Mouse (Mus musculus): Measurements from ENCODE around the gene Cacng7.
"Not testable (repeated sequence)": the region's sequence is repeated elsewhere in the genome, so short reads cannot be mapped to it uniquely, and the experiment has no call there.

The Cacng7 gene

GRCm38 (mm10) chr7:3332619-3333521 is at the start of gene Cacng7:
Cacng7 (plus strand) TSS chr7:3332955.
- no peak for DNase-seq (ENCODE audit: low read depth)

GRCm38 (mm10) chr7:3283081-3283875 is 49.5 kb upstream of the Cacng7 start:
- peak; percentile 21 for DNase-seq (ENCODE audit: low read depth)

GRCm38 (mm10) chr7:3284604-3285003 is 48.2 kb upstream of the Cacng7 start:
- no peak for DNase-seq (ENCODE audit: low read depth)

GRCm38 (mm10) chr7:3286036-3286435 is 46.7 kb upstream of the Cacng7 start:
- DNase-seq (ENCODE audit: low read depth) = peak; percentile 42

- no peak for DNase-seq (ENCODE audit: low read depth)
These were observed 45.6 kb upstream of the Cacng7 start for GRCm38 (mm10) chr7:3287186-3287585.

- peak; percentile 19 for DNase-seq (ENCODE audit: low read depth)
These were observed 43.5 kb upstream of the Cacng7 start, which contains the start of the genes Myadm and Prkcg for GRCm38 (mm10) chr7:3288976-3289970. Myadm (plus strand) TSS chr7:3289080. Prkcg (plus strand) TSS chr7:3289179.

GRCm38 (mm10) chr7:3290257-3291033 is 42.3 kb upstream of the Cacng7 start:
- no peak for DNase-seq (ENCODE audit: low read depth)

GRCm38 (mm10) chr7:3291197-3291596 is 41.6 kb upstream of the Cacng7 start:
- no peak for DNase-seq (ENCODE audit: low read depth)

GRCm38 (mm10) chr7:3291764-3292163 is 41.0 kb upstream of the Cacng7 start:
- no peak for DNase-seq (ENCODE audit: low read depth)

- DNase-seq (ENCODE audit: low read depth) = not testable (repeated sequence)
These were observed 40.5 kb upstream of the Cacng7 start for GRCm38 (mm10) chr7:3292271-3292670.

GRCm38 (mm10) chr7:3292791-3293190 is 40.0 kb upstream of the Cacng7 start:
- DNase-seq (ENCODE audit: low read depth) = no peak

- DNase-seq (ENCODE audit: low read depth) = no peak
These were observed 38.0 kb upstream of the Cacng7 start for GRCm38 (mm10) chr7:3294794-3295193.

- DNase-seq (ENCODE audit: low read depth) = peak; percentile 41
These were observed 37.2 kb upstream of the Cacng7 start for GRCm38 (mm10) chr7:3295321-3296110.

GRCm38 (mm10) chr7:3296711-3297110 is 36.0 kb upstream of the Cacng7 start:
- DNase-seq (ENCODE audit: low read depth) = no peak

GRCm38 (mm10) chr7:3299941-3300617 is 32.7 kb upstream of the Cacng7 start:
- DNase-seq (ENCODE audit: low read depth) = peak; percentile 63

- no peak for DNase-seq (ENCODE audit: low read depth)
These were observed 31.7 kb upstream of the Cacng7 start for GRCm38 (mm10) chr7:3300891-3301627.

GRCm38 (mm10) chr7:3301628-3302555 is 30.9 kb upstream of the Cacng7 start:
- no peak for DNase-seq (ENCODE audit: low read depth)
